Mouse (Mus musculus): Measurements from ENCODE around the gene Tmbim6.
"Not testable (repeated sequence)": the region's sequence is repeated elsewhere in the genome, so short reads cannot be mapped to it uniquely, and the experiment has no call there.

Tmbim6 gene

DNA sequence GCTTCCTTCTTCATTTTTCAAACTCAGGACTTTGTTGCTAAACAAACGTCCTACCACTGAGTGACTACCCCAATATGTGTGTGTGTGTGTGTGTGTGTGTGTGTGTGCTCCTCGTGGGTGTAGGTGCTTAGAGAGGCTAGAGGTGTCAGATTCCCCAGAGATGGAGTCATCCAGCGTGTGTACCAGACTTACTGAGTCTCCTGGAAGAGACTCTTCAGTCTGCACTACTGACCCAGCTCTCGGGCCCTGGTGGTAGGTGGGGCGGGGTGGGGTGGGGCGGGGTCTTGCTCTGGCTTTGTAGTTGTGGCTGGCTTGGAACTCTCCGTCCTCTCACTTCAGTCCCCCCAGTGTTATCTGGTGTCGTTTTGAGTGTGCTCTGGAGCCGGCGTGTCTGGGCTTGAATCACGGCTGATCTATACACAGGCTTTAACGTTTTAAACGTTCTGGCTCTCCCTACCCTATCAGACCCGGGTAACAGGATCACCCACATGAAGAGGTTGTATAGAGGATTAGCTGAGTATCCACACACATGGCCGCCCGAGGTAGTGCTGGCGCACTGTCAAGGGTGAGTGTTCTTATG lies 25.1 kb downstream of the Tmbim6 start:
- no peak for DNase-seq (ENCODE audit: low read depth)

DNA sequence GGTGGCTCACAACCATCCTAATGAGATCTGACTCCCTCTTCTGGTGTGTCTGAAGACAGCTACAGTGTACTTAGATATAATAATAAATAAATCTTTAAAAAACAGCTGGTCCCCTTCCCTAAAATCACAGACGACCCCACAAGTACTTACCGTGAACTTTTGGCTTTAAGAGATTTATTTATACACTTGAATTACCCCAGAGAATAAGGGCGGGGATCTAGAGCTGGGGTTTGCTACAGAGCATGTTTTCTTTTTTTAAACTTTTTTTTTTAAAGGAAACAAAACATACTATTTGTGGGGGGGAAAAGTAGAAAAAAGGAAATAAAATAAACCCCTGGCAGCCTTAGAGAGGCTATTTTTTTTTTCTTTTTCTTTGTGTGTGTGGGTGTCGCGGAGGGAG lies 27.4 kb downstream of the Tmbim6 start:
- no peak for DNase-seq (ENCODE audit: low read depth)

GRCm38 (mm10) chr15:99420521-99421014 lies 27.9 kb downstream of the Tmbim6 start:
- no peak for DNase-seq (ENCODE audit: low read depth)

- peak; percentile 43 for DNase-seq (ENCODE audit: low read depth)
Observed at GRCm38 (mm10) chr15:99421152-99421551, 28.5 kb downstream of the Tmbim6 start.

GRCm38 (mm10) chr15:99421676-99422075 lies 29.0 kb downstream of the Tmbim6 start:
- no peak for DNase-seq (ENCODE audit: low read depth)

GRCm38 (mm10) chr15:99422551-99422950 lies 29.9 kb downstream of the Tmbim6 start:
- no peak for DNase-seq (ENCODE audit: low read depth)

- DNase-seq (ENCODE audit: low read depth): no peak
Observed at GRCm38 (mm10) chr15:99423131-99423530, 30.4 kb downstream of the Tmbim6 start.

DNA sequence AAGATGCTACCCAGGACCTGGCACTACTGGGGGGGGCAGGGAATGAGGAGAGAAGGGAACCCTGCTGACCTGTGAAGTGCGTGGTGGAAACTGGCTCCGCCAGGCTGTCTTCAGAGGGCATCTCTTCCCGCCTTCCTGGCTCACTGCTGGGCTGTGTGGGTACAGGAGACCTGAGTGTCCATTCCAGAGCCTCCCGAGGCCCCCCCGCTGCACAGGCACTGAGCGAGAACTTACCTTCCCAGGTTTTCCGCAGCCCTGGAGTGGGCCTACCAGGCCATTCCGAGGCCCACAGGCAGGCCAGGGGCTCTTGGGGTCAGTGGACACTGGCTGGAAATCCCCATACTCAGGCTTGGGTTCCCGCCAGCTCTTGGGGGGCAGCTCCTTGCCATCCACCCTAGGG lies 31.2 kb downstream of the Tmbim6 start:
- DNase-seq (ENCODE audit: low read depth): no peak

- no peak for DNase-seq (ENCODE audit: low read depth)
Observed at GRCm38 (mm10) chr15:99430394-99430793, 37.7 kb downstream of the Tmbim6 start.

DNA sequence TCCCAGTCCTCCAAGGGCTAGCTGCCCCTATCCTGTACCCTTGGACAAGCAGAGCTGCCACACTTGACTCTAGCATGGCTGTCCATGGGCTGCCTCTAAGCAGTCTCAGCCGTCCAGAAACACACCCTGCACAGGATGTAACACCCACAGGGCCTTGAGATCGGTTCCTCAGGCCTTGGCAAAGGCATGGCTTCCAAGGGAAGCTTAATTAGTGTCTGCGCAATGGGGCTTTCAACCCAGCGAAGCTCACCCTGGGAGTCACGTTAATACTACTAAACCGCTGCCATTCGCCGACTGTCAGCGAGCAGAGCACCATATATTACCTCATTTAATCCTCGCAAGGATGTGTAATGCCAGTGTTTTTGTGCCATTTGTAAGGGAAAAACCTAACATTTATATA lies 38.4 kb downstream of the Tmbim6 start:
- no peak for DNase-seq (ENCODE audit: low read depth)

DNA sequence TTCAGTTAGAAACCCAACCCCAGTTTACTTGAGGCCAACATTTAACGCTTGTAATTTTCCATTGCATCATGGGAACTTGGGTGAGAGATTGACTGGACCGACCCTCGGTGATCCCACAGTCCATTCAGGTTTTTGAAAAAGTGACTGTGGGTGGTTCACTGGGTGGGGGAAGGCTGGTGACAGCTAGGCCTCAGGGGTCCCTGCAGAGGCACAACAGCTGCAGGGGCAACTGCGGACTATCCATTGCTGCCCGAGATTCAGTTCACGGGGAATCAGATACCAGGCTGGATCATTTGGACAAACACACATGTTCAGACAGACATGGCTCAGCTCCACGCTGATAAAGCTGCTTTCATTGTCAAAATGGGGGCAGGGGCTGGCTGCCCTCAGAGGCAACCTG lies 38.8 kb downstream of the Tmbim6 start:
- no peak for DNase-seq (ENCODE audit: low read depth)

GRCm38 (mm10) chr15:99431967-99432366 lies 39.3 kb downstream of the Tmbim6 start:
- no peak for DNase-seq (ENCODE audit: low read depth)

- DNase-seq (ENCODE audit: low read depth): no peak
Observed at GRCm38 (mm10) chr15:99433081-99433718, 40.5 kb downstream of the Tmbim6 start.

DNA sequence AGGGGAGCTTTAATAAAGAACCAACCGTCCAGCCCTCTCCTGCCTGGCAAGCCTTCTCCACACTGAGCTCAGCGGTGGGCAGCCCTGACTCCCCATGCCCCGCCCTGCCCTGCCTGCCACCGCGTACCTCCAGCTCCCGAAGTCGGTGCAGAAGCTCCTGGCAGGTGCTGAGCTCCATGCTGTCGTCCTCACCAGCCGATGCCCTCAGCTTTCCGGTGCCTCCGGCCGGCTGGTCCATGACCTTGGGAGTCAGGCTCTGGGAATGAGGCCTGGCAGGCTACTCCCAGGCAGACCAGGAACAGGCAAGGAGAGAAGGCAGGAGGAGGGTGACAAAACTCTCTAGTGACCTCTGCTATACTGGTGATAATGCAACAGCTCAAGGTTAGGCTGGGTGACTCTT lies 41.2 kb downstream of the Tmbim6 start:
- no peak for DNase-seq (ENCODE audit: low read depth)

- no peak for DNase-seq (ENCODE audit: low read depth)
Observed at GRCm38 (mm10) chr15:99438966-99439698, 46.5 kb downstream of the Tmbim6 start.

GRCm38 (mm10) chr15:99440112-99440815 lies 47.6 kb downstream of the Tmbim6 start:
- no peak for DNase-seq (ENCODE audit: low read depth)

GRCm38 (mm10) chr15:99440816-99441457 lies 48.3 kb downstream of the Tmbim6 start:
- no peak for DNase-seq (ENCODE audit: low read depth)

DNA sequence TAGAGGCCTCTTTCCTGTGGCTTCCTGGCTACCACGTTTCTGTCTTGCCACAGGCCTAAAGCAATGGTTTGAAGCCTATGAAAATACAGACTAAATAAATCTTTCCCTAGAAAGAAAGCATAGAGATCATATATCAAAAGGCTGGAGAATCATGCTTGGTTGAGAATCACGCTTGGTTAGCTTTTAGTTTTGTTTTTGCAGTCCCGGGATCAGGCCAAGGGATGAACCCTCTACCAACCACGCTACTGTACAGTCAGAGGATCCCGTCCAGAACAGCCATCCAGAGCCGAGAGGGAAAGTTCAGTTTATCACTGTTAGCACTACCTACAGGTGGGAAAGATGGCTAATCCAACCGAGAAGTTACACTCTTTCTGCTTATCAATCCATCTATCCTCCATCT lies 49.7 kb downstream of the Tmbim6 start:
- no peak for DNase-seq (ENCODE audit: low read depth)

- DNase-seq (ENCODE audit: low read depth): no peak
Observed at GRCm38 (mm10) chr15:99445567-99445966, 52.9 kb downstream of the Tmbim6 start.

DNA sequence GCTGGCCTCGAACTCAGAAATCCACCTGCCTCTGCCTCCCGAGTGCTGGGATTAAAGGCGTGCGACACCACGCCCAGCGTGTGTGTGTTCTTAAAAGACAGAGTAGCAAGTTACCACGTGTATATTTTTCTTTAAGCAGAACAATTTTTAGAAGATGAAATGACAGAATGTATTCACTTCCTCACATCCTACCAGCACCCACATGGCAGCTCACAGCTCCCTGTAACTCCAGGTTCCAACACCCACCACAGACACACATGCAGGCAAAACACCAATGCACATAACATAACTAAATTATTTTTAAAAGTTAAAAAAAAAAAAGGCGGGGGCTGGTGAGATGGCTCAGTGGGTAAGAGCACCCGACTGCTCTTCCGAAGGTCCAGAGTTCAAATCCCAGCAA lies 53.5 kb downstream of the Tmbim6 start:
- DNase-seq (ENCODE audit: low read depth): not testable (repeated sequence)

DNA sequence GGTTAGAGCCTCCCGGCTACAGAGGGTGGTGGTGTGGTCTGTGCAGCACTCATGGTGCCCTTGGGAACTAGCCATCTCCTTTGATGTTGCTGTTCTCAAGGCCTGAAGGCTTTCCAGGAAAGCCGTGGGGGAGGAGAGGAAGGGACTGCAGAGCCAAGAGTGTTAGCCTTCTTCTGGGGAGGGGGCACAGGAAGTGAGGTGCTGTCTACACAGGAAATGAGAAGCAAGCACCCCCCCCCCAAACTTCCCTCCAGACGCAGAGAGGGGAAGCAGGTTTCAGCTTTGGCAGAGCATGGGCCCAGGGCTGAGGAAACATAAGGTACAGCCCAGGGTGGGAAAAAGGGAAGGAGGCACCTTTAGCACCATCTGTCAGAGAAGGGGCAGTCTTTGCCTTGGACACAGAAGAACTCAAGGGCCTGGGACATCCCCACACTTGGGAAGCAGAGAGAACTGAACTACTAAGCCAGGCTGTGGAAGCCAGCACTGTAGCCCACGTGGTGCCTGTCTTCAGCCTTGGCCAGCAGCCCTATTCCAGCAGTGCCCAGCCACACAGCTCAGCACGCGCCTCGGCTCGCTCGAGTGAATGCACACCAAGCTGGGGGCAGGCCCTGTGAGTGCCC lies 56.6 kb downstream of the Tmbim6 start:
- no peak for DNase-seq (ENCODE audit: low read depth)
